Mouse (Mus musculus): ENCODE measurements around the gene Ralgapa2.

Ralgapa2 gene

DNA sequence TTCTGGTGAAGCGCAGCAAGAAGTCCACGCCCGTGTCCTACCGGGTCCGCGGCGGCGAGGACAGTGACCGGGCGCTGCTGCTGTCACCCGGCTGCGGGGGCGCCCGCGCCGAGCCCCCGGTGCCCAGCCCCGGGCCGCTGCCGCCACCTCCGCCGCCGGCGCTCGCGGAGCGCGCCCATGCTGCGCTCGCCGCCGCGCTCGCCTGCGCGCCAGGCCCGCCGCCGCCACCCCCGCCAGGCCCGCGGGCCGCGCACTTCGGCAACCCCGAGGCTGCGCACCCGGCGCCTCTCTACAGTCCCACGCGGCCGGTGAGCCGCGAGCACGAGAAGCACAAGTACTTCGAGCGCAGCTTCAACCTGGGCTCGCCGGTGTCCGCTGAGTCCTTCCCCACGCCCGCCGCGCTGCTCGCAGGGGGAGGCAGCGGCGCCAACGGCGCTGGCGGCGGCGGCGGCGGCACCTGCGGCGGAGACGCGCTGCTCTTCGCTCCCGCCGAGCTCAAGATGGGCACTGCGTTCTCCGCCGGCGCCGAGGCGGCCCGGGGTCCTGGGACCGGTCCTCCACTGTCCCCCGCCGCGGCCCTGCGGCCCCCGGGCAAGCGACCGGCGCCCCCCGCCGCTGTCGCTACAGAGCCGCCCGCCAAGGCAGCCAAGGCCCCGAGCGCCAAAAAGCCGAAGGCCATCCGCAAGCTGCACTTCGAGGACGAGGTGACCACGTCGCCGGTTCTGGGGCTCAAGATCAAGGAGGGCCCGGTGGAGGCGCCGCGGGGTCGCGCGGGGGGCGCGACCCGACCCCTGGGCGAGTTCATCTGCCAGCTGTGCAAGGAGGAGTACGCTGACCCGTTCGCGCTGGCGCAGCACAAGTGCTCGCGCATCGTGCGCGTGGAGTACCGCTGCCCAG, 289.6 kb downstream of the Ralgapa2 start:
- DNase-seq (ENCODE audit: low read depth, low spot score), result peak; percentile 32

DNA sequence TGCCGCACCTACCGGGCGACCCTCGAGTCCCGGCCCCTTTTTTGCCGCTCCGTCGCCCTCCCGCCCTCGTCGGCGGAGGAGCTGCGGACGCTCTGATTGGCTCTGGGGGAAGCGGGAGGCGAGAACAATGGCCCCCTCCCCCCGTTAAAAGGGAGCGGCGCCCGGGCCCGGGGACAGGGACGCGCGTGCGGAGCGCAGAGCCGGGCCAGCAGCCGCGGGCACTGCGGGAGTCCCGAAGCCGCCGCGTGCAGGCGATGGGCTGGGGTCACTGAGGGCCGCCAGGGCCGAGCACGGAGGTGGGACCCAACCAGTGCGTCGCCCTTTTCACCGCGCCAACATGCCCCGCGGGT, 290.2 kb downstream of the Ralgapa2 start:
- DNase-seq (ENCODE audit: low read depth, low spot score), result peak; percentile 62

DNA sequence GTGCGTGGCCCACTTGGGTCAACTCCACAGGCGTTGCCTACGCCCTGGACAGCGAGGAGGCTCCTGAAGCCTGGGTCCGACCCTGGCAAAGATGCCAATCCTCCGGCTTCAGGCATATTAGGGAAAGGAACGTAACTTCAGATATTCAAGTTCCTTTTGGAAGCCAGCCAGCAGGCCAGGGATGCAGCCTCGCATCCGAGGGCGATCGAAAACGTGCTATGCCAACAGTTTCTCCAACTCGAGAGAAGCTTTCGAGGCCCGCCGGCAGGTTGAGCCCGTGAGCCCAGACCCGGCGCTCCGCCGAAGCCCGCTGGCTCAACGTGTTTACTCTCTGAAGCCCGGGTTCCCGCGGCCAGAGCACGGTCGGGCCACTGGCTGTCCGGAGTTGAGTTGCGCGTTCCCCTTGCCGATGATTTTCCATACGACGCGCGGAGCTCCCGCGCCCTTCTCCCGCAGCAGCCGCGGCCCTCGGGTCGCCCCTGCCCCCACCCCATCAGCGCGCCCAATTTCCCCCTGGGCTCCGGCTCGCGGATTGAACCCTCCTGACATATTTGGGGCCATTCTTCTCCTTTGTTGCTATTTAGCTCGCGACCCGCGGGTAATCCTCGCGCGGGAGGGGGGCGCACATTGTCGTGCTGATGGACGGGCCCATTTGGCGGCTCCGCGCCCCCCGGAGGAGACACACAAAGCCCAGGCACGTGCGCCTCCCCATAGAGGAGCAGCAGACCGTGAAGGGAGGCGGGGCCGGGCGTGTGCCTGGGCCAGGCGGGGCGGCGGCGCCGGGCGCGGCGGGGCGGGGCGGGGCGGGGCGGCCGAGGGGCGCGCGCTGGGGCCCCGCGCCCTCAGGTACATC, 290.8 kb downstream of the Ralgapa2 start, which contains the start of gene Insm1:
Insm1 (plus strand) TSS at position 846 of the 853 bp plus-strand sequence.
- peak; percentile 44 for DNase-seq (ENCODE audit: low read depth, low spot score)

DNA sequence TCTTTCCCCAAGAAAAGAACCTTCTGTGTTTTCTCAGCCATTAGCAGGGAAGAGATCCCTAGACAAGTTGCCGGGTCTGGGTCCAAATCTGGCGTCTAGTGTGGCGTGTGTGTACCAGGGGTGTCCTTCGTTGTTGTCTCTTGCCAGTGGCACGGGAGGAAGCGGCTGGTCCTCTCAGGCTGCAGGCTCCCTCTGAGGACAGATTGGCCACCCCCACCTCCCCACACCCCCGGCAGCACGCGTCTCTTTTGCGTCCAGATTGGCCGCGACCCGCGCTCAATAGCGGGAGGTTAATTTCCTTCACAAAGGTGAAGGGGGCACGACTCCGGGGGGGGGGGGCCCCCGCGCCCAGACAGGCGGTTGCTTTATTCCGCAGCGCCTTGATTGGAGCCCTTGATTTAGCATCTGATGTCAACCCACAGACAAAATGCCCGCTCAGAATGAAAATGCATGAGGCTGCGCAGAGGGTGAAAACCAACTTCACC, 291.5 kb downstream of the Ralgapa2 start:
- no peak for DNase-seq (ENCODE audit: low read depth, low spot score)

DNA sequence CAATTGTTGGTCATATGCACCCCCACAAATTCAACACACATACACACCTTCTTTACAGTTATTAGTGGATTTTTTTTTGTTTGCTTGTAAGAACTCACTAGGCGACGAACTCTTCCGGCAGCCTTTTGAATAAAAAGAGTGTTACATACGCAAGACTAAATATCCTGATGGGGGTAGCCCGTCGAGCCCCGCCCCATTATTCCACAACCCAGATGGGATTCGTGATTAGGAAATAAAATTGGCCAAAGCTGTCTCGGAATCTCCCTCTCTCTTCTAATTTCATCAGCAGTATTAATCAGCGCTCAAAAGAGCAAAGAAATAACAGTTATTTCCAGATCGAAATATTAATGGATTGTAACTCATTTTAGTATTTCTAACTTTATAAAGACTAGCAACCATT, 292.4 kb downstream of the Ralgapa2 start:
- no peak for DNase-seq (ENCODE audit: low read depth, low spot score)

DNA sequence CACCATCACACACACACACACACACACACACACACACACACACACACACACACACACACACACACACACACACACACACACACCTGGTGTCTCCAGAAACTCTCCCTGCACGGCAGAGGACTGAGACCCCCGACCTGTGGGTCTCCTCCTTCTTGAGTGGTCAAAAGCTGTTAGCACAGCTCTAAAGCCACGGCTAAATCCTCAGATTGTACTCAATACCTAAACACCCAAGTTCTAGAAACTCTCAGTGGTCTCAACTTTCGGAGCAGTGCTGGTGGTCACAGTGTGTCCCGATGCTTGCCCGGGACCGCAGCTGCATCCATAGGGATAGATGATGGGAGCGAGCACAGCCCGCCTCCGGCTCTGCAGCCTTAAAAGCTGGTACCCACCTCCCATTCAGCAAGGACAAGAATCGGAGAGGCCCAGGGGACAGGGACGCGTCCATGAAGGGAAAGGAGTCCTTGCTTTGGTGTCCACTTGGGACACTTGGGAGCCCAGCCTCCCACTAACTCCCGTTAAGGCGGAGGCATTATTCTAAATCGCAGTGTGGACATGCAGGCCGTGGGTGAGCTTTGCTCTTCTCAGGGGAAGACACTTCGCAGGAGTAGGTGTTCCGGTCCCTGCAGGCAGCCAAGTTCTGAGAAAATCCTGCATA, 293.1 kb downstream of the Ralgapa2 start:
- no peak for DNase-seq (ENCODE audit: low read depth, low spot score)

DNA sequence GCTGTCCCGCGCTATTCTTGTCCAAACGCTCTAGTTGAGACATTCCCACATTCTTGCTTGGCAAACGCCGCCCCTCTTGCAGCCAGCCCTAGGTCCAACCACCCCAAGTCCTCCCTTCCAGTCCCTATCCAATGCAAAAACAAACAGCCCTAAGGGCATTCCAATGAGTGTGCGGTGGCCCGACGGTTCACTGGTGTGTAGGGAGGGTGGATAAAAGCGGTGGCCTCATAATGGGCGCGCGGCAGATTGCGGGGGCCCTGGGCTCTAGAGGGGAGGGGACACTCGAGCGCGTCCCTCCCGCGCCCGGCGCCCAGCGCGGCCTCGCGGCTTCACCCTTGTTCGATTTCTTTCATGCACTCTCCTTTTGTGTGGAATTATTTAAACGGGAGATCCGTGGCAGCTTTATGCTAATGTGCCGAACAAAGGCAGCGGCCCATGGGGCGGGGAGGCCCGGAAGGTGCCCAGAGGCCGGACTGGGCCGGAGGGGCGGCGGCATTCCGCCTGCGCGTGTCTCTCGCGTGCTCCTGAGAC, 293.9 kb downstream of the Ralgapa2 start:
- DNase-seq (ENCODE audit: low read depth, low spot score), result no peak

DNA sequence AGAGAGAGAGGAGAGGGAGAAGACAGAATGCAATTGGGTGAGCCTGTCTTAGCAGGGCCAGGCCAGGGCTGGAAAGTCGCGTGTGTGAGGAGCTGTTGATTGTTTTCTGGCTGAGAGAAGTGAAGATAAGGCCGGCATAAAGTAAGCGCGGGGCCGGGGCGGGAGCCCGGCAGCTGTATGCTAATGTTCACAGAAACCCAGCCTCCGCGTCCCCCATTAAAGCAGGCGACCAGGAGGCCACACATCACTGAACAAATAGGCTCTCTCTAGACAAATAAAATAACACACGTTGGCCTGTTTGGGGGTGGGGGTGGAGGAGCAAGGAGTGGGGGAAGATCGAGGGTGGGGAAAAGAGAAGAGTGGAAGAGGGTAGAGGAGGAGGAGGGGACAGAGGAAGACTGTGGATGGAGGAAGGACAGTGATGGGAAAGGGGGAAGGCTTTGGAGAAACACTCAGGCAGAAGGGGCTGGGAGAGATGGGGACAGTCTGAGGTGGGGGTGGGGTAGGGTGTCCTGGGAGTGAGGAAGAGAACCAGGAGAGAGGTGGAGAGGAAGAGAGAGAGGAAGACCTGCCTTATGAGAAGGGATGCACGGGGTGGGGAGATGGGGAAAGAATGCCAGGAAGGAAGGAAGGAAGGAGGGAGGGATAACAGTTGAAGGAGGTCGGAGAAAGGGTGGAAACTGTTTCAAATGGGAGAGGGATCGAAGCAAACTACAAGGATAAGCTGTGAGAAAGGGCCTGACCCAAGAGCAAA, 294.7 kb downstream of the Ralgapa2 start:
- no peak for DNase-seq (ENCODE audit: low read depth, low spot score)

DNA sequence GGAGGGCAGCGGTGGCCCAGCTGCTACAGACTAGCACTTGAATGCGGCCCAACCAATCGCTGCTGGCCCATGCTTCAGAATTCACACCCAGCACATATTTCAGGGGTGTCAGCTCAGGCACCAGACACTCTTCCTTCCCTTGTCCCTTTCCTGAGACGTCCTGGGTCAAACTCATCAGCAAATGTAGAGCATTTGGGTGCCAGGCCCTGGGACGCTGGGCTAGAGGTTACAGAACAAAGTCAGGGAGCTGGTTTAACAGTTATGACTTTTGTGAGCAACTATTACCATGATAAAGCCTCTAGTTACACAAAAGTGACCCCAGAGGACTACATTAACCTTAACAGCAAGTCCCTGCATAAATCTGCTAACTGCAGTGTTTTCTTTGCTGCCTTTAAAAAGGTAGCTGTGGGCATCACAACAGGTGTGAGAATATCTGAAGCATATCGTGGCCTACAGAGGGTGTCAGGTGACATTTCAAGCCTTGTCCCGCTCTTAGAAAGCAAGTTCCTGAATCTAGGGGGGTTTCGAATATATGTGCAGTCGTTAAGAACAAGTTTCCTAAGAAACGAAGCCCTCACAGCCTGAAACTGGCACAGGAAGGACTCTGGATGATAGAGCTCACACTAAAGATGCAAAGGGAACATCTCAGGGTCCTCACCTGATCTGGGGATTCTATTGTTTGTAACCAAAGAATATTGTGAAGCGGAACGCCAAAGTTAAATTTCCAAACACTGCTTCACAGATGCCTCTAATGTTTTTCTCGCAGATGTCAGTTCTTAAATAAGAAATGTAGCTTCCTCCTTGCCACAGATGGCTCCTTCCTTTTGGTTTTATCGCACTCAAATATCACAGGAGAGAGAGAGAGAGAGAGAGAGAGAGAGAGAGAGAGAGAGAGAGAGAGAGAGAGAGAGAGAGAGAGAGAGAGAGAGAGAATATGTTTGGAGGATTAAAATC, 295.8 kb downstream of the Ralgapa2 start:
- DNase-seq (ENCODE audit: low read depth, low spot score), result no peak

DNA sequence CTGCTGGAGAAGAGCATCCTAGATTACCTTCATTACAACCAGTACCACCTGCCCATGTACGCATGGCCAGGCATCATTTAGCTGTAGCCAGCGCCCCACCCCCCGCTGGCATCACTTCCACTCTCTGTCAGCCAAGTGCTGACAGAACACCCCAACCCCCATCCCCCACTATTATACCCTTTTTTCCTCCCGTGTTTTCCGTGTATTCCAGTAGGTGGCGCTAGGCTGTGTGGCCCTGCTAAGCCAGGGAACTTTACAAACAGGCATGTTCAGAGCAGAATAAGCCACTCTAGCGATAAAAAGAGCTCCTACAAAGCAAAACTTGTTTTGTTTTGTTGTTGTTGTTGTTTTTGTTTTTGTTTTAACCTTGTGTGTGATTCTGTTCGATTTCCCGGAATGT, 297.4 kb downstream of the Ralgapa2 start:
- DNase-seq (ENCODE audit: low read depth, low spot score), result peak; percentile 34

DNA sequence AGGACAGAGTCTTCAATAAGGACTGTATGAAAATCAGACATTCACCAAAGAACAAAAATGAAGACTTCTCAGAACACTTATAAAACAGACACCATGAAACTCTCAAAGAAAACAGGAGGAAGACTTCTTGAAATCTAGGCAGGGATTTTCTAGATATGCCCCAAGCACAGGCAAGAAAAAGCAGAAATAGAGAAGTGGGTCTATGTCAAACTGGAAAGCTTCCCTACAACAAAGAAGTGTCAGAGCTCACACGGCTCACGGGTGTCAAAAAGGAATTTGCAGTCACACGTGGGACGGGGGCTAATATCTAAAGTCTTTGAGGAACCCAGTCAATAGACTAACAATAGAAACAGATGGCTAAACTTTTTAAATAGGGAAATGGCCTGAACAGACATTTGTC, 301.2 kb downstream of the Ralgapa2 start:
- DNase-seq (ENCODE audit: low read depth, low spot score), result no peak

DNA sequence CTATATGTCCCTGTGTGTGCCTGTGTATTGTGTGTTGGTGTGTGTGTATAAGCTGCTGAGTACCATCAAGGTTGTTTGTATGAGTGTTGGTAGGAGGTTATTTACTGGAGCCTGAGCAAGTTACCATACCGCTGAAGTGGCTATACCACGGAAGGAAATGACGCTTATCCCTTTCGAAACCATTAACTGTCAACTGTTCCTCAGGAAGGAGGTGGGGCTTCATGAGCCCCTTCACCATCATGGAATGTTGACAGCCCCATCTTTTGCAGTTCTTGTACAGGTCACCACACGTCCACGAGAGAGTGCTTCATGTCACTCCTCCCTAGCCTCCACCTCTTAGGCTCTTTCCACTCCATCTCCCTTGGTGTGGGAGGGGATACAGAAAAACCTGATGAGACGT, 314.2 kb downstream of the Ralgapa2 start:
- no peak for DNase-seq (ENCODE audit: low read depth, low spot score)

DNA sequence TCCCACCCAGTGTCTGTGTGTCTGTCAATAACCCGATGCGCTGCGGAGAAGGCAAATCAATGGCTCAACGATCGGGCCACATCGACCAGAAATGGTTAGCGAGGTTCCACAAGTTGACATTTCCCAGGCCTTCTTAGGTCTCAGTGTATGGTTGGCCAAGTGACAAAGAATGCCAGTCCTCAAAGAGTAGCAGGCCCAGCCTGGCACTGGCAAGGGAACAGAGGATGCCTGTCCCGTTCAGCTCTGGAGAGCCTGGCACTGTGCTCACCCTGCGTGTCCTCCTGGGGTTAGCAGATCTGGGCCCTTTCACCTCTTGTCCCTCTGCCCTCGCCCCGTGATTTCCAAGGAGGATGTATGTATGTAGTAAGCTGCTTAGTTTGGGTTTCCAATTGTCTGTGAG, 316.0 kb downstream of the Ralgapa2 start:
- no peak for DNase-seq (ENCODE audit: low read depth, low spot score)
